Mouse (Mus musculus) neural tube, postnatal 0 days (tissue): Measurements from ENCODE around the gene Lonrf2. TPM values are rescaled to one million over a fixed set of nuclear protein-coding genes. Genes with fewer than 3 reads are reported as not detected.

Source experiments
- polyA plus RNA-seq: library from polyadenylated mRNA; unstranded; fragments of >200 nt; fragmentation: Nextera tagmentation; extraction: Ambion mirVana; gene quantifications from 2 replicates; pipeline ENCODE4 v1.2.1, GENCODE M21; 2015

Lonrf2 gene
- polyA plus RNA-seq: 28.0 and 30.5 TPM in 2 replicates

GRCm38 (mm10) chr1:38836477-38836872 is at the start of gene Lonrf2:
TSS of gene Lonrf2 (minus strand) at chr1:38836711.

Other genes starting within 250 kb of the Lonrf2 start
- gene Aff3, start 171.8 kb downstream of the Lonrf2 start, polyA plus RNA-seq: 25.6 and 26.0 TPM in 2 replicates
- gene Chst10, start 61.5 kb upstream of the Lonrf2 start, polyA plus RNA-seq: 53.5 and 55.1 TPM in 2 replicates
- gene Nms, start 102.4 kb upstream of the Lonrf2 start, polyA plus RNA-seq: 9.6 and 14.1 TPM in 2 replicates
- 150 and 163 TPM in 2 replicates for gene Pdcl3, start 148.9 kb upstream of the Lonrf2 start, polyA plus RNA-seq